In the genomic region with DNA sequence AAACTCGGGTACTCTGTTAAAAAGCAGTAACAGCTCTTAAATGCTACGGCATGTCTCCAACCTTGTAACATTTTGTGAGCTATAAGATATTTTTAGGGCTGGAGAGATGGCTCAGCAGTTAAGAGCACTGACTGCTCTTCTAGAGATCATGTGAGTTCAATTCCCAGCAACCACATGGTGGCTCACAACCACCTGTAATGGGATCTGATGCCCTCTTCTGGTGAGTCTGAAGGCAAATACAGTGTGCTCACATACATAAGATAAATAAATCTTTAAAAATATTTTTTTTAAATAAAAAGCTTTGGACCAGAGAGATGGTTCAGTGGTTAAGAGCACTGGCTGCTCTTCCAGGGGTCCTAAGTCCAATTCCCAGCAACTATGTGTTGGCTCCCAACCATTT, we compare ENCODE assay signal across 1 mouse cellular context.
TF ChIP-seq lines count a peak whose summit lies in the region.

No protein-coding gene starts in this region.

TF ChIP-seq in MEL, 35 proteins besides CTCF, POLR2A, EP300 and RAD21 (continued from another document):
- TF ChIP-seq MYC (IDR thresholded peaks at IDR 0.05; ENCODE audit: low read depth, low read length) (peak; percentile 65; the same call in 1 of the 2 replicates), SIN3A (IDR thresholded peaks at IDR 0.05; ENCODE audit: low read length) (no peak), TAL1 (IDR thresholded peaks at IDR 0.05; ENCODE audit: low read length) (no peak), BHLHE40 (IDR thresholded peaks at IDR 0.05; ENCODE audit: borderline replicate concordance, low read depth, low read length) (no peak)
